In the genomic region with DNA sequence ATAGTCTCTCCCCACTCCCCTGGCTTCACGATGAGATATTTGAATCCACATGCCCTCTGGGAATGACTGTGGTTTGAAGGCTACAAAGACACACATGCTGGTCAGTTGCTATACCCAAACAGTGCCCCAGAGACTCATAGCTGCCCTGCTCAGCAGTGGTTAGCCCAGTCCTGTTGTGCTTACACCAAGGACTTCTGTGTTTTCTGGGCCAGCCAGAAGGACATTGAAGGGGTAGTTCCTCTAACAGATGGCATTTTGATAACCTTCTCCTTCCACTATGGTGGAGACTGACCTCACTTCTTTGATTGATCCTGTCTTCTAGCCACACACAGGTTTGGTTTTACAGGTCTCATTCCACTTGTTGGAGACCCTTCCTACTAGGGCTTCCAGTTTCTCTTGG, we compare ENCODE assay signal across 9 mouse cellular contexts.
DNase-seq lines count a peak whose midpoint lies in the region; ATAC-seq and TF ChIP-seq lines count a peak whose summit lies in the region.
"Had no signal": no experiment of that assay in that cellular context is flagged by ENCODE, and none has a peak within 500 bp of the region (broad histone marks: within the 10 kb centered on the region; RNA-seq: fewer than 3 reads in every experiment).

No protein-coding gene starts in this region.

- intact Hi-C loops in heart, postnatal 14 days (cut with DNase I), result loop anchor here (5.0 kb wide), 1 partner anchor 187 kb away; no protein-coding TSS in a partner anchor
- intact Hi-C loops in left cerebral cortex, adult 2 months (cut with DNase I), result loop anchor here (10.0 kb wide), 2 partner anchors 211 to 279 kb away; no protein-coding TSS in a partner anchor
- intact Hi-C loops in left cerebral cortex, postnatal 25 days (cut with DNase I), result loop anchor here (5.0 to 10.0 kb wide), 4 partner anchors 48 to 213 kb away; partner anchors contain the start of gene Maml3
- intact Hi-C loops in left cerebral cortex, postnatal 36 days (cut with DNase I), result loop anchor here (5.0 to 10.0 kb wide), 3 partner anchors 43 to 189 kb away; partner anchors contain the start of gene Maml3

- no peaks in the 10 kb centered on the region for H3K36me3 ChIP-seq in heart, embryonic 16.5 days (ENCODE audit: control insufficient read depth, insufficient read depth)
- H3K36me3 ChIP-seq: liver, embryonic 15.5 days had no signal

- H3K9me3 ChIP-seq in heart, embryonic 16.5 days (replicated peaks; ENCODE audit: control insufficient read depth, low read length), result no peaks in the 10 kb centered on the region
- H3K9me3 ChIP-seq: liver, embryonic 15.5 days had no signal

- H3K4me2 ChIP-seq in heart, embryonic 16.5 days (ENCODE audit: low read depth, low read length), result no peak overlapping the region

- H3K4me1 ChIP-seq in heart, embryonic 16.5 days (ENCODE audit: control insufficient read depth, insufficient read depth, low read length), result peaks cover 23% of the 10 kb centered on the region

- no peaks in the 10 kb centered on the region for H3K27me3 ChIP-seq in heart, embryonic 16.5 days (ENCODE audit: control insufficient read depth, insufficient read depth, low read length)
- H3K27me3 ChIP-seq: liver, embryonic 15.5 days had no signal

- H3K4me3 ChIP-seq in left cerebral cortex, adult 2 months, result no peak overlapping the region
- no peak overlapping the region for H3K4me3 ChIP-seq in heart, embryonic 16.5 days (ENCODE audit: low read length)
- H3K4me3 ChIP-seq: liver, embryonic 15.5 days had no signal

- no peak for ATAC-seq in heart, embryonic 16.5 days (replicated peaks; ENCODE audit: extremely low read depth, insufficient read depth, low FRiP score)
- 0 out of 2 replicates have a peak, but pooled peaks have one; percentile 35 for ATAC-seq in megakaryocyte progenitor cell, adult 5-6 weeks (replicated peaks; ENCODE audit: poor library complexity)

- WGBS in heart, embryonic 16.5 days, result 67% methylated on average over 1 of the region's 1 CpGs

- peak overlapping the region; percentile 86 for H3K27ac ChIP-seq in left cerebral cortex, adult 2 months
- H3K27ac ChIP-seq in heart, embryonic 16.5 days (ENCODE audit: low read length), result peak overlapping the region; percentile 84

- TF ChIP-seq CTCF in left cerebral cortex, adult 2 months (IDR thresholded peaks at IDR 0.05), result no peak

- peak; percentile 80 for DNase-seq in heart, adult 11 months
- no peak for DNase-seq in heart, postnatal 14 days
- no peak for DNase-seq in left cerebral cortex, adult 2 months (ENCODE audit: extremely low spot score in 1 of 2, low spot score in 2 of 2)
- DNase-seq in left cerebral cortex, postnatal 25 days (ENCODE audit: low spot score in 2 of 2), result no peak
- no peak for DNase-seq in left cerebral cortex, postnatal 36 days (ENCODE audit: low spot score in 2 of 2)
- DNase-seq in layer of hippocampus, adult 9-11 months, result no peak

- H3K9ac ChIP-seq in heart, embryonic 16.5 days (ENCODE audit: low read length), result no peak overlapping the region
- H3K9ac ChIP-seq: liver, embryonic 15.5 days had no signal
